Mouse (Mus musculus): ENCODE results near the gene Iqce. TPM values are rescaled to one million over a fixed set of nuclear protein-coding genes. Genes with fewer than 3 reads are reported as not detected.

Gene Iqce
- total and polyA plus RNA-seq, 3 experiments = 2.2 to 11.2 (median 5.3) TPM

DNA sequence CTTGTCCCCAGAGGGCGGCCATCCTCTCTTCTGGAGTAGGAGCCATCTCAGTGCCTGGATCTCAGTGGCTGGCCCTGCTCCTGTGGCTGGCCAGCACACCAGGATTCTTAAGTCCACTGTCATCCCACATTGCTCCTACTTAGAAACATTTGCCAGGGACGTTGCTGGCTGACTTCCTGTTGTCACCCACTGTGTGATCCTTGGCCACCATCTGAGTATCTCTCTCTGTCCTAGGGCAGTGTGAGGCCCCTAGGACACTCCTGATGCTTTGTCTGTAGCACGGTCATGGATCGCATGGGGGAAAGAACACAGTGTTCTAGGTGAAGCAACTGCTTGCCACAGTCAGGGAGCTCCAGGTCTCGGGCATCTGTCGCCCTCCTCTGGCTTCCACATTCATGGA is 8.1 kb upstream of the Iqce start:
- H3K79me2 ChIP-seq (replicated peaks; ENCODE audit: control insufficient read depth, extremely low read depth, insufficient read depth, poor library complexity, severe bottlenecking) = no peaks in the 10 kb centered on the region
- no peak overlapping the region for H3K4me3 ChIP-seq (replicated peaks in 1 of 3; ENCODE audit: low read depth in 2 of 3, low read length in 2 of 3, poor library complexity in 1 of 3)
- no peak overlapping the region for H3K9ac ChIP-seq (ENCODE audit: insufficient read depth, low read depth)
- peaks cover 48 to 85% of the 10 kb centered on the region in 2 experiments for H3K36me3 ChIP-seq (replicated peaks in 1 of 2; ENCODE audit: control insufficient read depth in 1 of 2, insufficient read depth in 1 of 2, low read length in 1 of 2)
- in situ Hi-C loops (cut with MboI; ENCODE audit: low pct_ligation_motif_present, low pct_unique_long_range_greater_than_20kb, low sequenced_read_pairs) = no loop called here
- TF ChIP-seq ZC3H11A (IDR thresholded peaks at IDR 0.05; ENCODE audit: low read depth, low read length) (no peak), HCFC1 (IDR thresholded peaks at IDR 0.05; ENCODE audit: low read depth, low read length) (no peak), JUN (IDR thresholded peaks at IDR 0.05; ENCODE audit: insufficient read depth, low read depth, low read length) (no peak), USF1 (IDR thresholded peaks at IDR 0.05; ENCODE audit: low read depth, low read length) (no peak), IRF4 (IDR thresholded peaks at IDR 0.05; ENCODE audit: low read depth, low read length) (no peak), MAX (IDR thresholded peaks at IDR 0.05; ENCODE audit: low read length) (no peak), NRF1 (IDR thresholded peaks at IDR 0.05; ENCODE audit: low read depth, low read length) (no peak), GABPA (IDR thresholded peaks at IDR 0.05; ENCODE audit: insufficient replicate concordance, low read depth, low read length) (no peak), CTCF (conservative IDR thresholded peaks at IDR 0.05 in 1 of 2, IDR thresholded peaks at IDR 0.05 in 1 of 2; ENCODE audit: low read depth in 2 of 2, low read length in 2 of 2) (no peak)
- dilution Hi-C loops (cut with MboI; ENCODE audit: extremely low pct_ligation_motif_present, extremely low pct_unique_long_range_greater_than_20kb, low sequenced_read_pairs) = no loop called here
- no peaks in the 10 kb centered on the region for H3K27me3 ChIP-seq (replicated peaks)
- H3K9me3 ChIP-seq (replicated peaks; ENCODE audit: low read length) = no peaks in the 10 kb centered on the region
- no peak overlapping the region for H3K4me2 ChIP-seq (ENCODE audit: insufficient read depth, low read depth, poor library complexity, severe bottlenecking)
- peaks cover 4 to 26% of the 10 kb centered on the region in 2 experiments; a peak in 2 of 4 replicates for H3K4me1 ChIP-seq (ENCODE audit: control insufficient read depth in 1 of 2, insufficient read depth in 2 of 2)
- no peak for DNase-seq (ENCODE audit: extremely low read depth)
- no peak overlapping the region for H3K27ac ChIP-seq (ENCODE audit: insufficient read depth, low read depth)

DNA sequence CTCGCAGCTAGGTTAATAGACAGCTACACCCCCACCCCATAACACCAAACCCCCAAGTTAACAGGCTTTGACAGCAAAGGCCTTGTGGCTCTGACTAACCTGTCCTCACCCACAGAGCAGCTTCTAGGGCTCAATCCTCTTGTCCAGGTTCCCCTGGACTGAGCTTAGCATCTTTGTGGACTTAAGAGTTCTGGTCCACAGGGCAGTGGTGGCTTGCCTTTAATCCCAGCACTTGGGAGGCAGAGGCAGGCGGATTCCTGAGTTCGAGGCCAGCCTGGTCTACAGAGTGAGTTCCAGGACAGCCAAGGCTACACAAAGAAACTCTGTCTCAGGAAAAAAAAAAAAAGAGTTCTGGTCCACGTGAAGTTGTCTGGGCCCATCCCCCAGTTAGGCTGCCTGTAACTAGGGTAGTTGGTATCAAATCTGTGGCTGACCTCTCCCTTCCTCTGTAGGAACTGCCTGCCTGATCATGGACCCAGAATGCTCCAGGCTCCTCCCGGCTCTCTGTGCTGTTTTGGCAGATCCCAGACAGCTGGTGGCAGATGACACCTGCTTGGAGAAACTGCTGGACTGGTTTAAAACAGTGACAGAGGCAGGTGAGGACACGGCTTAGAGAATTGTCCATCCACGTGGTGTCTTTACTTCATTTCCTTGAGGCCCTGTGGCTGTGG is 3.5 kb upstream of the Iqce start:
- H3K9me3 ChIP-seq (replicated peaks; ENCODE audit: low read length) = no peaks in the 10 kb centered on the region
- peaks cover 7 to 38% of the 10 kb centered on the region in 2 experiments for H3K36me3 ChIP-seq (replicated peaks in 1 of 2; ENCODE audit: control insufficient read depth in 1 of 2, insufficient read depth in 1 of 2, low read length in 1 of 2)
- H3K4me3 ChIP-seq (replicated peaks in 1 of 3; ENCODE audit: low read depth in 2 of 3, low read length in 2 of 3, poor library complexity in 1 of 3) = peak overlapping the region; percentile 66 to 77 (median 69)
- no peak for DNase-seq (ENCODE audit: extremely low read depth)
- in situ Hi-C loops (cut with MboI; ENCODE audit: low pct_ligation_motif_present, low pct_unique_long_range_greater_than_20kb, low sequenced_read_pairs) (loop anchor here (5.0 kb wide), 1 partner anchor 37 kb away; no protein-coding TSS in a partner anchor), dilution Hi-C loops (cut with MboI; ENCODE audit: extremely low pct_ligation_motif_present, extremely low pct_unique_long_range_greater_than_20kb, low sequenced_read_pairs) (no loop called here)
- H3K4me1 ChIP-seq (ENCODE audit: control insufficient read depth in 1 of 2, insufficient read depth in 2 of 2) = peaks cover 7 to 37% of the 10 kb centered on the region in 2 experiments; a peak in 3 of 4 replicates
- peak overlapping the region; percentile 79 for H3K4me2 ChIP-seq (ENCODE audit: insufficient read depth, low read depth, poor library complexity, severe bottlenecking)
- peak in 1 of 2 experiments; percentile 0; a peak in 1 of 4 replicates for TF ChIP-seq CTCF (conservative IDR thresholded peaks at IDR 0.05 in 1 of 2, IDR thresholded peaks at IDR 0.05 in 1 of 2; ENCODE audit: low read depth in 2 of 2, low read length in 2 of 2)
- TF ChIP-seq NRF1 (IDR thresholded peaks at IDR 0.05; ENCODE audit: low read depth, low read length) = no peak
- TF ChIP-seq MXI1 (IDR thresholded peaks at IDR 0.05; ENCODE audit: low read depth, low read length) = no peak
- peak; percentile 16; the same call in 1 of the 2 replicates for TF ChIP-seq MAX (IDR thresholded peaks at IDR 0.05; ENCODE audit: low read length)
- no peak for TF ChIP-seq ZC3H11A (IDR thresholded peaks at IDR 0.05; ENCODE audit: low read depth, low read length)
- TF ChIP-seq USF2 (conservative IDR thresholded peaks at IDR 0.05; ENCODE audit: low read depth, low read length) = no peak
- 0 out of 2 replicates have a peak overlapping the region, but pooled peaks have one; percentile 24 for H3K27ac ChIP-seq (ENCODE audit: insufficient read depth, low read depth)
- no peaks in the 10 kb centered on the region for H3K79me2 ChIP-seq (replicated peaks; ENCODE audit: control insufficient read depth, extremely low read depth, insufficient read depth, poor library complexity, severe bottlenecking)
- H3K27me3 ChIP-seq (replicated peaks) = no peaks in the 10 kb centered on the region
- H3K9ac ChIP-seq (ENCODE audit: insufficient read depth, low read depth) = peak overlapping the region; percentile 69
